Mouse (Mus musculus) c-Kit-negative CD71-positive TER-119-positive erythroid progenitor cells, embryonic 14.5 days (primary cell): ENCODE data around the gene Cbr3.
A peak's percentile ranks its signal among the peaks of the same experiment; 100 is the strongest.
"Not testable (repeated sequence)": the region's sequence is repeated elsewhere in the genome, so short reads cannot be mapped to it uniquely, and the experiment has no call there.

Source experiments
- DNase-seq: peaks from one replicate; pipeline ENCODE4 v3.0.0-alpha.2; 2013; ENCODE audit warnings: low read depth, low spot score

Cbr3 gene

GRCm38 (mm10) chr16:93682689-93683507 is at the start of gene Cbr3:
Gene Cbr3, plus strand, starts transcription at chr16:93683215.
- DNase-seq: no peak

DNA sequence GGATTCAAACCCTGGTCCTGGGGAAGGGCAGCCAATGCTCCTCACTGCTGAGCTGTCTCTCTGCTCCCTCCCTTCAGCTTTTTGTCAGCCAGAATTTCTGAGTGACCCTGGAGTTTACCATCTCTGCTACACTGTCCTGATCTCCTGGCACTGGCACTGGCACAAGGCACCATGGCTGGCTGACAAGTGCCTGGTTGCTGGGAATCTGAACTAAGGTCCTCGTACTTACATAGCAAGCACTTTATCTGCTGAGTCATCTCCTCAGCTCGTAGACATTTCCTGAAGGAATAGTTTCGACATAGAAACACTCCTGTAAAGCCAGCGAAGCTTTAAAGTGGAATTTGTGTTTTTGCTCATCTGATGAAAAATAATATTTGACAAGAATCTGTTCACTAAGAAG is 39.0 kb upstream of the Cbr3 start:
- no peak for DNase-seq

DNA sequence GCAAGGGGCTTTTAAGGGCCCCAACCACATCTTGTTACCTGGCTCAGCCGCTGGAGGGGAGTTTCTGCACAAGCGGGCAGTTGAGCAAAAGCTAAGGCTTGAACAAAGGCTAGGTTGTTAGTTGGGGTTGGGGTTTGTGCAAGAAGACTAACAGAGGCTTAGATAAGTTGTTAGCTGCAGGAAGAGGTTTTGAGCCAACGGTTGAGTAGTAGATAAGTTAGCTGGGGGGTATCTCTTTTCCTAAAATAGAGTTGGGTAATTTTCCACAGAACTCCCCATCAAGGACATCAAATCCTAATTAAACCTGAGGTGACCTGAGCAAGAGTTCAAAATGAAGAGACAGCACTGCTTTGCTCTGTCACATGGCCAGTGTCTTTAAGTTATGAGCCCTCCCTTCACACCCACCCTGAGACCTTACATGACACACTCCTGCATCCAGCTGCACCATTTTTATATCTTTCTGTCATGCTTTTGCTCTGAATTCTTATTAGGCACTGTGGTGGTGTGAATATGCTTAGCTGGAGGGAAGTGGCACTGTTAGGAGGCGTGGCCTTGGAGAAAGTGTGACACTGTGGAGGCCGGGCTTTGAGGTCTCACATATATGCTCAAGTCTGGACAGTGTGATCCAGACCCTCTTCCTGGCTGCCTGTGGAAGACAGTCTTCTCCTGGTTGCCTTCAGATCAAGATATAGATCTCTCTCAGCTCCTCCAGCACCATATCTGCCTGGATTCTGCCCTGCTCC is 34.4 kb upstream of the Cbr3 start:
- DNase-seq: no peak

DNA sequence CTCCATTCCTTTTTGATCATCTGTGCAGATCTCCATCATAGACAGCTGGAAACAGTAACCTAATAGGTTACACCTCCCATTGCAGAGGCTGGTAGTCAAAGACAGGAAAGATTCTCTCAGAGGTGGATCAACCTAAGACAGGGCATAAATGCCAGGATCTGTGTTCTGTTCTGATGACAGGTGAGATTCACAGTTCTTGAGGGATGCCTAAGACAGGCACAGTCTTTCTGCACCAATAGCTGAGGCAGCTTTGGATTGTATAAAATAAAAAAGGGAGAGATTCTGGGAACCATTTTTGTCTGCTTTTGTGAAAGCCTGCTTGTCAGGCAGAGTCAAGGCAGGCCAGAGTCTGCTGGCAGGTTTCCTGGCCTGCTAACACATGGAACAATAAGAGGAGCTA is 15.0 kb upstream of the Cbr3 start:
- no peak for DNase-seq

DNA sequence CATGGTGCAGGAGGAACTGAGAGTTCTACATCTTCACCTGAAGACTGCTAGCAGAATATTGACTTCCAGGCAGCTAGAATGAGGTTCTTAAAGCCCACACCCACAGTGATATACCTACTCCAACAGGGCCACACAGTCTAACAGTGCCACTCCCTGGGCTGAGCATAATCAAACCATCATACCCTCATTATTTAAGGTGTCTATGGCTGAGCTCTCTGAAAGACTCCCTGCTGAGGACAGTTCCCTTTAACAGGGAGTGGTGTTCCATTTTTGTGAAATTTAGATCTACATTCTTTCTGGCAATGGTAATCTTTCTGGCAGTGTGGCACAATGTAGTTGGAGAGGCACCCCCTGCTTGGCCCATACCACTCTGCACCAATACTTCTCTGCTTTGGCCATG is 13.5 kb upstream of the Cbr3 start:
- no peak for DNase-seq

DNA sequence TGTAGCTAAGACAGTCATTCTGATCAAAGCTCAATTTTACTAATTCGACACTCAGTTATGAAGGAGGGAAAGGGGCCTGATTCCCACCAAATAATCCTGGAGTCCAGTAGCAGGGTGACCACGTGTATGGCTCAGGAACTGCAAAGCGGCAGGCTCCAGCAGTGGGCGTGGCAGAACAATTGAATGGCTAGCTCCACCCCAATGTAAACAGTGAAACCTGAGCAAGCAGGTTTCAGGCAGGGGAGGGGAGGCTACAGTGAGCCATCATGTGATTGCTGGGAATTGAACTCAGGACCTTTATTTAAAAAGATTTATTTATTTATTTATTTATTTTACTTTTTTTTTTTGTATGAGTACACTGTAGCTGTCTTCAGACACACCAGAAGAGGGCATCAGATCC is 12.5 kb upstream of the Cbr3 start:
- DNase-seq: not testable (repeated sequence)

GRCm38 (mm10) chr16:93671064-93671463 is 12.0 kb upstream of the Cbr3 start:
- no peak for DNase-seq

GRCm38 (mm10) chr16:93676376-93676775 is 6.6 kb upstream of the Cbr3 start:
- DNase-seq: no peak

DNA sequence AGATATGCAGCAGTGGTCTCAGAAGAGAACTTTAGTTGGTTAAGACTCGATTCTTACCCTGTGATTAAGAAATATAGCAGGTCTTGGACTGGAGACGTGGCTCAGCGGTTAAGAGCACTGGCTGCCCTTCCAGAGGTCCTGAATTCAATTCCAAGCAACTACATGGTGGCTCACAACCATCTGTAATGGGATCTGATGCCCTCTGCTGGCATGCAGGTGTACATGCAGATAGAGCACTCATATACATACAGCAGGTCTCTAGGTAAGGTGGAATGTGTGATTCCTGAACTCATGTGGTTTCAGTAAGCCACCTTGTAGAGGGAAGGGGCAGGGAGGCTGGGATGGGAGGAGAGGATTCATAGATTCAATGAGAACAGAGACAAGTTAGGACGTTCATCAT is 4.8 kb upstream of the Cbr3 start:
- DNase-seq: no peak

DNA sequence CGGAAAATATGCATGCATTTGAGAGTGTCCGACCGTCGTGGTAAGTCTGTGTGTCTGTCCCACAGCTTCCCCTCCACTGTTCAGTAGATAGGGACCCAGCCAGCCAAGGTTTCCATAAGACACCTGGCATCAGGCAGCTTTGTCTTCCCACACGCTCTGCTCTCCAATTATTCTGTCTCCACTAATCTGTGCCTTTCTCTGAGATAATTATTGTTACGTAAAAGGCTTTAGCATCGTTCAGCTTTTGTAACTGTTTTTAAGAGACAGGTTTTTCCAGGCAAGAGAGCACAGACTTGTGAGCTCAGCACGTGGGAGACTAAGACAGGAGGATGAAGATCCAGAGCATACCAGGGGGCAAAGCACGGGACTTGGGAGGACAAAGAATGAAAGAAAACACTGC is 3.9 kb upstream of the Cbr3 start:
- no peak for DNase-seq

DNA sequence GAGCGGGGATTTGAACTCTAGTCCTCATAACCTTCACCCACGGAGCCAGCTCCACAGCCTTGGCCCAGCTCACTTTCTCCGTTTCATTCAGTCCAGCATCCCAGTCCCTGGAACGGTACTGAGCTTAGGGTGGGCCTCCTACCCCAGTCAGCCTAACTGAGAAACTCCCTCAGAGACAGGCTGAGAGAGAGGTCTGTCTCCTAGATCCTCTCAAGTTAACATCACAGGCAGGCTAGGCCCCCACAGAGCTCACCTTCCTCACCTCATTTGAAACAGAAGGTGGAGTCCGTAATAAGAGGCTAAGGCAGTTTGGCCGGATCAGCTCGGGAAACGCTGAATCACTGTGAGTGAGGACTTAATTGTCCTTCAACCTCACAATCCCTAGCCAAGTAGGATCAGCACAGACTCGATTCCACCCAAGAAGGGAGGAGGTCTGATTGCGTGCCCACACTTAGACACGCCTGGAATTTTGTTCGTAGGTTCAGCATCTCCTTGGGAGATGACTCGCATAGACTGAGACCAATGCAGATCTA is 793 bp upstream of the Cbr3 start:
- no peak for DNase-seq

GRCm38 (mm10) chr16:93683508-93684236 is 657 bp downstream of the Cbr3 start:
- DNase-seq: no peak

- DNase-seq: no peak
These were observed 1.4 kb downstream of the Cbr3 start for GRCm38 (mm10) chr16:93684441-93684840.

DNA sequence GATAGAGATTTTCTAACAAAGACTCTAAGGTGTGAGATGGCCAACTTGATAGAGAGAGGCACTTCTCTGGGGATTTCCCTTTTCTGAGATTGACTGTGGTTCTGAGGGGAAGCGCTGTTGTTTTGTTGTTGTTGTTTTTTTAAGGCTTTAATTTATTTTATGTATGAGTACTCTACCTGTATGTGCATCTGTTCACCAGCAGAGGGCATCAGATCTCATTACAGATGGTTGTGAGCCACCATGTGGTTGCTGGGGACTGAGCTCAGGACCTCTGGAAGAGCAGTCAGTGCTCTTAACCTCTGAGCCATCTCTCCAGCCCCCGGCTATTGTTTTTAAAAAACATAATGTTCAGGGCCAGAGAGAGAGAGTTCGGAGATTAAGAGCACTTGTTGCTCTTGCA is 2.8 kb downstream of the Cbr3 start:
- DNase-seq: not testable (repeated sequence)

- no peak for DNase-seq
These were observed 3.4 kb downstream of the Cbr3 start for GRCm38 (mm10) chr16:93686421-93686820.

DNA sequence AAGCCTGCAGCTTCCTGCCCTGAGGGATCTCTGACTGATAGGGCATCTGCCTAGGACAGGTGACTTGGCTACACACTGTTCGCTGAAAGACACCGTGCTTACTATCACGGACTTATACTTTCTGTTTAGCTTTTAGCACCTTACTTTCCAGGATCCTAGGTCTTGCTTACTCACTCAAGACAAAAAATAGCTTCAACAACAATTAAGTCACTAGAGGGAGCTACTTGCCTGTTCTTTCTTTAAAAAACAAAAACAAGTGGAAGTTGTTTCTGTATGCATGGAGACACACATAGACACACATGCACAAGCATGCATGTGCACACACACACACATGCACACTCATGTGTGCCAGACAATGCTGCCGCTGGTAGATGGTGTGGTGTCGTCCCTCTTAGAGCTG is 3.9 kb downstream of the Cbr3 start:
- DNase-seq: no peak

- no peak for DNase-seq
These were observed 8.3 kb downstream of the Cbr3 start for GRCm38 (mm10) chr16:93691206-93691841.

DNA sequence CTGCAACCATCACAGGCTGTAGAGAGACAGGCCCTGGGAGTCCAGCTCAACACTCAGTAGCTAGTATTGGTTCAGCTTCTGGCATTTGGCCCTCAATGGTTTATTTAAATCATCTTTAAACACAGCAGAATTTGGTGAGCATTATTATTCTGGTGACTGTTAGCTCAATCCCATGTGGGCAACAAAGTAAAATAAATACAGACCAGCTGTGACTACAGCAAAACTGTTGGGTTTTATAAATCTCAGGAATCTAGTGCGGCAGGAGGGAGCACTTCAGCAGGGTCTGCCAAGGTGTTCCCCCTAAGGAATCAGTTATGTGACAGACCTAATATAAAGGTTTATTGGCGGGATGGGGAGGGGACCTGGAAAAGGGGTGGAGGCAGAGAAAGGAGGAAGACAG is 9.7 kb downstream of the Cbr3 start:
- DNase-seq: no peak

GRCm38 (mm10) chr16:93707116-93707515 is 24.1 kb downstream of the Cbr3 start:
- DNase-seq: no peak

DNA sequence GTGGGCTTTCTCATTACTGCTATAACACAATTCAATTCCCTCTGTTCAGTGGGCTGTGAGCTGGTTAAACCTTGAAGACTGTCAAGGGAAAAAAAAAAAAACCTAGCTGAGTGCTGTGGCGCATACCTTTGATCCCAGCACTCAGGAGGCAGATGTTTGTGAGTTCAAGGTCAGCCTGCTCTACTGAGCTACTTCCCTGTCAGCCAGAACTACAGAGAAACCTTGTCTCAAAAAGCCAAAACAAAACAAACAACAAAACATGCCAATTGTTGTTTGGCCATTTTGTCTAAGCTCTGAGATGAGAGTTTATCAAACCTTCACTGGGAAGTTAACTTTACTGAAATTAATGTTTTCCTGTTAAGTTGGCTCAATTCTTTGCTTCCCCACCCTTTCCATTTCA is 26.2 kb downstream of the Cbr3 start:
- no peak for DNase-seq

GRCm38 (mm10) chr16:93710924-93711323 is 27.9 kb downstream of the Cbr3 start:
- peak; percentile 61 for DNase-seq
